Mouse (Mus musculus): ENCODE measurements around the gene Mum1. TPM values are rescaled to one million over a fixed set of nuclear protein-coding genes. Genes with fewer than 3 reads are reported as not detected.
"Not testable (repeated sequence)": the region's sequence is repeated elsewhere in the genome, so short reads cannot be mapped to it uniquely, and the experiment has no call there.

Mum1 gene
- polyA plus RNA-seq, 1 experiment, result 42.8 TPM

DNA sequence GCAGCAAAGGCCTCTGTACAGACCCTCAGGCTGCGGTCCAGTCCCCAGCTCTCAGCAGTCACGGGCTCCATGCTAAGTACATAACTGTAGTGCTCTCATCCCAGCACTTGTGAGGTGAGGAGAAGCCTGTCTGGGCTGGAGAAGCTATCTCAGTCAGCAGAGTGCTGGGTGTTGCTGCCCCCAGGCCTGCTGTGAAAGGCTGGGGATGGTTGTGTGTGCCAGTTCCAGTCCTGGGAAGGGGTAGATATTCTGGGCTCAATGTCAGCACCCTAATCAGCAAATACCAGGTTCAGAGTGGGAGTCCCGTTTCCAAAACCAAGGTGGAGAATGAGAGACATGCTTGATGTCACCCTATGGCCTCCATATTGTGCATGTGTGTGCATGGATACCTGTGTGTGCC is 16.4 kb downstream of the Mum1 start:
- WGBS, result 90% methylated on average over 3 of the region's 3 CpGs
- Histone ChIP-seq H3K4me3 (ENCODE audit: extremely low read depth, insufficient read depth, insufficient read length) (no peak overlapping the region), H3K36me3 (ENCODE audit: control insufficient read depth, insufficient read depth, low read length) (peaks cover 29% of the 10 kb centered on the region), H3K4me1 (ENCODE audit: control insufficient read depth, insufficient read depth, insufficient read length) (no peaks in the 10 kb centered on the region), H3K27me3 (ENCODE audit: control insufficient read depth, insufficient read depth, low read length) (no peaks in the 10 kb centered on the region), H3K27ac (ENCODE audit: insufficient read depth, low read length) (no peak overlapping the region)
- DNase-seq (ENCODE audit: low read depth in 1 of 2, low spot score in 2 of 2), result no peak
- TF ChIP-seq POLR2A (IDR thresholded peaks at IDR 0.05; ENCODE audit: low read depth, low read length) (no peak), CTCF (IDR thresholded peaks at IDR 0.05; ENCODE audit: extremely low read depth, insufficient read depth, insufficient read length, insufficient replicate concordance) (no peak)

- Histone ChIP-seq H3K36me3 (ENCODE audit: control insufficient read depth, insufficient read depth, low read length) (peaks cover 24% of the 10 kb centered on the region), H3K4me1 (ENCODE audit: control insufficient read depth, insufficient read depth, insufficient read length) (peaks cover 2% of the 10 kb centered on the region; the same call in 1 of the 2 replicates), H3K27me3 (ENCODE audit: control insufficient read depth, insufficient read depth, low read length) (no peaks in the 10 kb centered on the region), H3K27ac (ENCODE audit: insufficient read depth, low read length) (no peak overlapping the region), H3K4me3 (ENCODE audit: extremely low read depth, insufficient read depth, insufficient read length) (no peak overlapping the region)
- 41% methylated on average over 5 of the region's 5 CpGs for WGBS
- no peak for DNase-seq (ENCODE audit: low read depth in 1 of 2, low spot score in 2 of 2)
- TF ChIP-seq CTCF (IDR thresholded peaks at IDR 0.05; ENCODE audit: extremely low read depth, insufficient read depth, insufficient read length, insufficient replicate concordance) (peak; percentile 13; the same call in 1 of the 2 replicates), POLR2A (IDR thresholded peaks at IDR 0.05; ENCODE audit: low read depth, low read length) (no peak)
Measured at GRCm38 (mm10) chr10:80244791-80245399, 18.7 kb downstream of the Mum1 start.

DNA sequence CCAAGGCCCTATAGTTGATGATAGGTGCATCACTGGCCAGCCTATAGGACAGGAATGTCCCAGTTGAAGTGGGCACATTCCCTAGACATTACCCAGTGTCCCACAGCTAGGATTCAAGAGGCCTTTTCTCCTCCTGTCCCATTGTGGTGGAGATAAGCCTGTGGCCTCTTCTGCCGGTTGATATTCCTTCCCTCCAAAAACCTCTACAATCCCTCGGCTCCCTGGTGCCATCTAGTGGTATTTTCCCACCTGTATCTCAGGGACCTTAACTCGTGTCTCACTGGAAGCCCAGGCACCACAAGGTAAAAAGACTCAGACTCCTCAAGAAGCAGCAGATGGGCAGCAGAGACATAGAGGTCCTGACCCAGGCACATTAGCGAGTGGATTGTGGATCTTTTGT is 19.4 kb downstream of the Mum1 start:
- WGBS, result 6% methylated on average over 4 of the region's 4 CpGs
- H3K27ac ChIP-seq (ENCODE audit: insufficient read depth, low read length), result no peak overlapping the region
- H3K4me3 ChIP-seq (ENCODE audit: extremely low read depth, insufficient read depth, insufficient read length), result no peak overlapping the region
- no peaks in the 10 kb centered on the region for H3K27me3 ChIP-seq (ENCODE audit: control insufficient read depth, insufficient read depth, low read length)
- peaks cover 20% of the 10 kb centered on the region for H3K36me3 ChIP-seq (ENCODE audit: control insufficient read depth, insufficient read depth, low read length)
- peak; percentile 43; the same call in 1 of the 2 replicates for TF ChIP-seq CTCF (IDR thresholded peaks at IDR 0.05; ENCODE audit: extremely low read depth, insufficient read depth, insufficient read length, insufficient replicate concordance)
- no peak for TF ChIP-seq POLR2A (IDR thresholded peaks at IDR 0.05; ENCODE audit: low read depth, low read length)
- peaks cover 4% of the 10 kb centered on the region; the same call in 1 of the 2 replicates for H3K4me1 ChIP-seq (ENCODE audit: control insufficient read depth, insufficient read depth, insufficient read length)
- peak; percentile 59 to 71 for DNase-seq (ENCODE audit: low read depth in 1 of 2, low spot score in 2 of 2)

- H3K36me3 ChIP-seq (ENCODE audit: control insufficient read depth, insufficient read depth, low read length), result peaks cover 9% of the 10 kb centered on the region
- WGBS, result 69% methylated on average over 6 of the region's 6 CpGs
- TF ChIP-seq POLR2A (IDR thresholded peaks at IDR 0.05; ENCODE audit: low read depth, low read length) (no peak), CTCF (IDR thresholded peaks at IDR 0.05; ENCODE audit: extremely low read depth, insufficient read depth, insufficient read length, insufficient replicate concordance) (no peak)
- DNase-seq (ENCODE audit: low read depth in 1 of 2, low spot score in 2 of 2), result no peak
- no peaks in the 10 kb centered on the region for H3K27me3 ChIP-seq (ENCODE audit: control insufficient read depth, insufficient read depth, low read length)
- H3K4me3 ChIP-seq (ENCODE audit: extremely low read depth, insufficient read depth, insufficient read length), result no peak overlapping the region
- H3K27ac ChIP-seq (ENCODE audit: insufficient read depth, low read length), result no peak overlapping the region
- peaks cover 4% of the 10 kb centered on the region; the same call in 1 of the 2 replicates for H3K4me1 ChIP-seq (ENCODE audit: control insufficient read depth, insufficient read depth, insufficient read length)
Measured at GRCm38 (mm10) chr10:80247849-80248248, 21.6 kb downstream of the Mum1 start.

DNA sequence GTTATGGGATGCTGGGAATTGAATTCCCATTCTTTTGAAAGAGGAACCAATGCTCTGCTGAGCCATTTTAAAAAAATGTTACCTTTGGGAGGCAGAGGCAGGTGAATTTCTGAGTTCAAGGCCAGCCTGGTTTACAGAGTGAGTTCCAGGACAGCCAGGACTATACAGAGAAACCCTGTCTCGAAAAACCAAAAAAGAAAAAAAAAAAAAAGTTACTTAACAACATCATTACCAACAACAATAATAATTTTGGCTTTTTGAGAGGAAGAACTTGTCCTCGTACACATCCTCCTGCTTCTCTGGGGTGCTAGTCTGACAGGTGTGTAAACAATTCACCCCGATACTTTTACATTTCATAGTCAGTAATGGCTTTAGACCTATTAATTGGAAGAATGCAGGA is 22.2 kb downstream of the Mum1 start:
- H3K27ac ChIP-seq (ENCODE audit: insufficient read depth, low read length); H3K27me3 ChIP-seq (ENCODE audit: control insufficient read depth, insufficient read depth, low read length); H3K4me3 ChIP-seq (ENCODE audit: extremely low read depth, insufficient read depth, insufficient read length); H3K4me1 ChIP-seq (ENCODE audit: control insufficient read depth, insufficient read depth, insufficient read length); H3K36me3 ChIP-seq (ENCODE audit: control insufficient read depth, insufficient read depth, low read length); DNase-seq (ENCODE audit: low read depth in 1 of 2, low spot score in 2 of 2): not testable (repeated sequence)
- 24% methylated on average over 3 of the region's 3 CpGs for whole genome bisulfite sequencing

DNA sequence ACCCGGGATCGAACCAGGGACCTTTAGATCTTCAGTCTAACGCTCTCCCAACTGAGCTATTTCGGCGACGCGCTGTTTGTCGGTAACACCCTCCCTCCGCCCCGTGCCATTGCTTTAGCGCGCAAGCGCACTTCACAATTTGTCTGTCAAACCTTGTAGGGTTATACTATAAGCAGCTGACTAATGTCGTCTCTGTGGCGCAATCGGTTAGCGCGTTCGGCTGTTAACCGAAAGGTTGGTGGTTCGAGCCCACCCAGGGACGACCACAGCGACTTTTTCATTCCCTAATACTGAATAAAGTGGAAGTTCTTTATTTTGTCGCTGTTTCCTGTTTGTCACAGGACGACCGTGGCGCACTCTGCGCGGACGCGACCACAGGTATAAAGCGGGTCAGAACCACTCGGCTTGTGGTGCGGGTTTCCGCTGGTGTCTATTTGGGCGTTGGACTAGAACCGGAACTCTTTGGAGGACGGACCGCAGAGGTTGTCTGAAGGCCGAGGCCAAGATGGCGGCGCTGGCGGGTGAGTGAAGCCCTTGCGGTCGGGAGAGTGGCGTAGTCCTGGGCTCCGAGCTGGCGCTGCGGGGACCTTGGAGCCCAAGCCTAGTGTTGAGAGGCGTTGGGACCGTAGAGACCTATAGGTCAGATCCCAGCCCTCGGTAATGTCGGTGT is 22.9 kb downstream of the Mum1 start, which contains the start of gene Ndufs7:
Gene Ndufs7, plus strand, starts transcription at position 151 of the 670 bp plus-strand sequence.
- Histone ChIP-seq H3K27me3 (ENCODE audit: control insufficient read depth, insufficient read depth, low read length) (no peaks in the 10 kb centered on the region), H3K4me1 (ENCODE audit: control insufficient read depth, insufficient read depth, insufficient read length) (peaks cover 4% of the 10 kb centered on the region; the same call in 1 of the 2 replicates), H3K4me3 (ENCODE audit: extremely low read depth, insufficient read depth, insufficient read length) (peak within 1 kb of the TSS; percentile 88), H3K36me3 (ENCODE audit: control insufficient read depth, insufficient read depth, low read length) (peaks cover 6% of the 10 kb centered on the region; the same call in 1 of the 2 replicates), H3K27ac (ENCODE audit: insufficient read depth, low read length) (peak within 1 kb of the TSS; percentile 90)
- peak; percentile 88 to 95 for DNase-seq (ENCODE audit: low read depth in 1 of 2, low spot score in 2 of 2)
- under 1% methylated on average over 53 of the region's 53 CpGs for WGBS
- no peak for TF ChIP-seq CTCF (IDR thresholded peaks at IDR 0.05; ENCODE audit: extremely low read depth, insufficient read depth, insufficient read length, insufficient replicate concordance)
- TF ChIP-seq POLR2A (IDR thresholded peaks at IDR 0.05; ENCODE audit: low read depth, low read length), result peak; percentile 87

- H3K4me1 ChIP-seq (ENCODE audit: control insufficient read depth, insufficient read depth, insufficient read length), result peaks cover 4% of the 10 kb centered on the region; the same call in 1 of the 2 replicates
- DNase-seq (ENCODE audit: low read depth in 1 of 2, low spot score in 2 of 2), result no peak
- H3K27ac ChIP-seq (ENCODE audit: insufficient read depth, low read length), result no peak overlapping the region
- no peaks in the 10 kb centered on the region for H3K27me3 ChIP-seq (ENCODE audit: control insufficient read depth, insufficient read depth, low read length)
- WGBS, result 32% methylated on average over 2 of the region's 2 CpGs
- H3K4me3 ChIP-seq (ENCODE audit: extremely low read depth, insufficient read depth, insufficient read length), result peak overlapping the region; percentile 88
- no peak for TF ChIP-seq CTCF (IDR thresholded peaks at IDR 0.05; ENCODE audit: extremely low read depth, insufficient read depth, insufficient read length, insufficient replicate concordance)
- peaks cover 14% of the 10 kb centered on the region for H3K36me3 ChIP-seq (ENCODE audit: control insufficient read depth, insufficient read depth, low read length)
Measured at GRCm38 (mm10) chr10:80250059-80250458, 23.8 kb downstream of the Mum1 start.
